ENCODE assay signal across 8 mouse cellular contexts in genomic region chr5:33334381-33335272, GRCm38 (mm10). TPM values are rescaled to one million over a fixed set of nuclear protein-coding genes. Genes with fewer than 3 reads are reported as not detected.
DNase-seq lines count a peak whose midpoint lies in the region; ATAC-seq and TF ChIP-seq lines count a peak whose summit lies in the region.

No protein-coding gene starts in this region.

- no peak for ATAC-seq in limb, embryonic 15.5 days (ENCODE audit: insufficient number of reproducible peaks, low FRiP score, low TSS enrichment, low read depth)
- no peak; the same call in 1 of the 2 replicates for ATAC-seq in stomach, postnatal 0 days (ENCODE audit: low FRiP score, low TSS enrichment)

- peaks cover 4% of the 10 kb centered on the region; the same call in 1 of the 2 replicates for H3K79me2 ChIP-seq in heart, adult 2 months (replicated peaks; ENCODE audit: control insufficient read depth, insufficient read depth, low read length)

- TF ChIP-seq EP300 in heart, adult 2 months (IDR thresholded peaks at IDR 0.05; ENCODE audit: insufficient read depth, low read depth, low read length), result no peak
- no peak for TF ChIP-seq EP300 in stomach, postnatal 0 days (optimal IDR thresholded peaks at IDR 0.05)

- 19% methylated on average over 18 of the region's 18 CpGs for WGBS in heart, adult 2 months
- 23% methylated on average over 18 of the region's 18 CpGs for WGBS in limb, embryonic 15.5 days
- WGBS in stomach, postnatal 0 days, result 19% methylated on average over 18 of the region's 18 CpGs

- H3K36me3 ChIP-seq in heart, adult 2 months (ENCODE audit: control insufficient read depth, insufficient read depth, low read length), result no peaks in the 10 kb centered on the region; the same call in 1 of the 2 replicates
- H3K36me3 ChIP-seq in limb, embryonic 15.5 days, result peaks cover 15% of the 10 kb centered on the region; the same call in 1 of the 2 replicates
- no peaks in the 10 kb centered on the region for H3K36me3 ChIP-seq in stomach, postnatal 0 days (ENCODE audit: control insufficient read depth, insufficient read depth, low read length)

- intact Hi-C loops in heart, adult 2 months (cut with DNase I), result loop anchor here (1.0 to 5.0 kb wide), 3 partner anchors 44 to 312 kb away; partner anchors contain the start of genes Ctbp1 and Uvssa
- intact Hi-C loops in heart, postnatal 14 days (cut with DNase I), result loop anchor here (2.0 kb wide), 2 partner anchors 38 to 60 kb away; partner anchors contain the start of gene Ctbp1

- H3K4me3 ChIP-seq in heart, adult 2 months, result peak overlapping the region; percentile 80
- H3K4me3 ChIP-seq in limb, embryonic 15.5 days, result peak overlapping the region; percentile 100
- H3K4me3 ChIP-seq in stomach, postnatal 0 days (ENCODE audit: low read depth, low read length), result peak overlapping the region; percentile 98

- peak overlapping the region; percentile 62 for H3K4me2 ChIP-seq in limb, embryonic 15.5 days
- peak overlapping the region; percentile 71 for H3K4me2 ChIP-seq in stomach, postnatal 0 days (replicated peaks; ENCODE audit: low read depth)

- H3K4me1 ChIP-seq in heart, adult 2 months (ENCODE audit: control insufficient read depth, insufficient read depth, low read length), result peaks cover 7% of the 10 kb centered on the region
- H3K4me1 ChIP-seq in limb, embryonic 15.5 days, result peaks cover 12% of the 10 kb centered on the region
- H3K4me1 ChIP-seq in stomach, postnatal 0 days (replicated peaks; ENCODE audit: control insufficient read depth, insufficient read depth), result 0 out of 2 replicates have a peak, but pooled peaks cover 6% of the 10 kb centered on the region

- no peaks in the 10 kb centered on the region for H3K27me3 ChIP-seq in heart, adult 2 months (ENCODE audit: control insufficient read depth, insufficient read depth, low read length)
- H3K27me3 ChIP-seq in limb, embryonic 15.5 days, result no peaks in the 10 kb centered on the region
- no peaks in the 10 kb centered on the region for H3K27me3 ChIP-seq in stomach, postnatal 0 days (ENCODE audit: control insufficient read depth, insufficient read depth, low read length)

- DNase-seq in heart, adult 2 months, result no peak
- DNase-seq in heart, postnatal 14 days, result no peak
- DNase-seq in thymus, postnatal 0 days (ENCODE audit: low spot score), result peak; percentile 10
- DNase-seq in thymus, adult 18-20 months, result no peak
- no peak for DNase-seq in stomach, postnatal 0 days (ENCODE audit: low spot score)
- no peak for DNase-seq in frontal cortex, adult 2 months (ENCODE audit: extremely low spot score in 1 of 2, low spot score in 1 of 2)
- DNase-seq in kidney, adult 18-20 months, result no peak

- TF ChIP-seq CTCF in heart, adult 2 months (IDR thresholded peaks at IDR 0.05), result no peak
- TF ChIP-seq CTCF in stomach, postnatal 0 days (IDR thresholded peaks at IDR 0.05; ENCODE audit: low read depth), result no peak

- peak overlapping the region; percentile 87 for H3K9ac ChIP-seq in heart, adult 2 months (ENCODE audit: low read depth, low read length)
- H3K9ac ChIP-seq in limb, embryonic 15.5 days, result peak overlapping the region; percentile 54; the same call in 1 of the 2 replicates
- H3K9ac ChIP-seq in stomach, postnatal 0 days (ENCODE audit: low read length), result peak overlapping the region; percentile 69

- no peak for TF ChIP-seq POLR2A in heart, adult 2 months (IDR thresholded peaks at IDR 0.05; ENCODE audit: insufficient read depth, low read depth, low read length)

- H3K9me3 ChIP-seq in limb, embryonic 15.5 days, result 0 out of 2 replicates have a peak, but pooled peaks cover 6% of the 10 kb centered on the region
- H3K9me3 ChIP-seq in stomach, postnatal 0 days (ENCODE audit: control insufficient read depth, low read length), result no peaks in the 10 kb centered on the region

- H3K27ac ChIP-seq in heart, adult 2 months, result peak overlapping the region; percentile 86
- peak overlapping the region; percentile 88 for H3K27ac ChIP-seq in limb, embryonic 15.5 days
- peak overlapping the region; percentile 83 for H3K27ac ChIP-seq in stomach, postnatal 0 days (replicated peaks)

RNA-seq across cellular contexts. Expression of gene Maea, which starts 0.7 kb away (rescaled TPM):
- 10 to 100 TPM; 79.2 to 81.7 TPM for total RNA-seq in heart, adult 2 months (2021)
- polyA plus RNA-seq in heart, adult 2 months (2012; rRNA removed), result 86.7 and 111 TPM in 2 replicates
- 10 to 100 TPM; 87.9 to 99.3 TPM for total RNA-seq in heart, postnatal 14 days (2021)
- 83.0 and 86.8 TPM in 2 replicates for polyA plus RNA-seq in thymus, postnatal 0 days (2015; fragmentation: Nextera tagmentation; extraction: Ambion mirVana)
- polyA plus RNA-seq in limb, embryonic 15.5 days (2015; fragmentation: Nextera tagmentation; extraction: Ambion mirVana), result 114 and 119 TPM in 2 replicates
- polyA plus RNA-seq in stomach, postnatal 0 days (2015; fragmentation: Nextera tagmentation; extraction: Ambion mirVana), result 83.4 and 83.6 TPM in 2 replicates
- polyA plus RNA-seq in frontal cortex, adult 2 months (2012; rRNA removed), result 102 and 113 TPM in 2 replicates

RNA-seq across cellular contexts. Expression of gene Uvssa, which starts 43.7 kb away (rescaled TPM):
- 1 to 10 TPM; 3.3 to 3.4 TPM for total RNA-seq in heart, adult 2 months (2021)
- polyA plus RNA-seq in heart, adult 2 months (2012; rRNA removed), result 2.8 and 5.0 TPM in 2 replicates
- total RNA-seq in heart, postnatal 14 days (2021), result 1 to 10 TPM; 4.4 to 6.2 TPM
- polyA plus RNA-seq in thymus, postnatal 0 days (2015; fragmentation: Nextera tagmentation; extraction: Ambion mirVana), result 7.2 and 10.4 TPM in 2 replicates
- polyA plus RNA-seq in limb, embryonic 15.5 days (2015; fragmentation: Nextera tagmentation; extraction: Ambion mirVana), result 10.3 and 10.6 TPM in 2 replicates
- polyA plus RNA-seq in stomach, postnatal 0 days (2015; fragmentation: Nextera tagmentation; extraction: Ambion mirVana), result 4.5 and 5.0 TPM in 2 replicates
- polyA plus RNA-seq in frontal cortex, adult 2 months (2012; rRNA removed), result 5.7 and 7.6 TPM in 2 replicates

RNA-seq across cellular contexts. Expression of gene Ctbp1, which starts 59.8 kb away (rescaled TPM):
- 100 to 1,000 TPM; 213 to 227 TPM for total RNA-seq in heart, adult 2 months (2021)
- 175 and 178 TPM in 2 replicates for polyA plus RNA-seq in heart, adult 2 months (2012; rRNA removed)
- total RNA-seq in heart, postnatal 14 days (2021), result 100 to 1,000 TPM; 202 to 211 TPM
- polyA plus RNA-seq in thymus, postnatal 0 days (2015; fragmentation: Nextera tagmentation; extraction: Ambion mirVana), result 269 and 297 TPM in 2 replicates
- 295 and 316 TPM in 2 replicates for polyA plus RNA-seq in limb, embryonic 15.5 days (2015; fragmentation: Nextera tagmentation; extraction: Ambion mirVana)
- polyA plus RNA-seq in stomach, postnatal 0 days (2015; fragmentation: Nextera tagmentation; extraction: Ambion mirVana), result 157 and 165 TPM in 2 replicates
- 243 and 263 TPM in 2 replicates for polyA plus RNA-seq in frontal cortex, adult 2 months (2012; rRNA removed)
